Mouse (Mus musculus) kidney, embryonic 14.5 days (tissue): Measurements from ENCODE around the gene Esr1. TPM values are rescaled to one million over a fixed set of nuclear protein-coding genes. Genes with fewer than 3 reads are reported as not detected.
A peak's percentile ranks its signal among the peaks of the same experiment; 100 is the strongest.

Experiments used
- ATAC-seq: fragments of 200-750 bp; cut with Nextera tagmentation; 2 replicates; pipeline ENCODE4 v1.8.0; 2017; ENCODE audit warnings: moderate number of reproducible peaks, mild to moderate bottlenecking, moderate TSS enrichment, moderate library complexity; ENCODE audit not compliant: low FRiP score, low TSS enrichment
- H3K27ac ChIP-seq: fragments of 300-500 bp; sonication (generic); 2 replicates; pipeline ENCODE4 v1.5.1; 2014; ENCODE audit warnings: low read depth, mild to moderate bottlenecking, low read length, moderate library complexity, mixed read lengths
- H3K27me3 ChIP-seq: fragments of 300-500 bp; sonication (generic); 2 replicates; pipeline ENCODE4 v1.6.1; 2014; ENCODE audit warnings: mild to moderate bottlenecking, low read length; ENCODE audit not compliant: control insufficient read depth, insufficient read depth
- H3K36me3 ChIP-seq: fragments of 300-500 bp; sonication (generic); 2 replicates; pipeline ENCODE4 v1.6.1; 2014; ENCODE audit warnings: low read length, mixed read lengths; ENCODE audit not compliant: control insufficient read depth, insufficient read depth
- H3K4me1 ChIP-seq: fragments of 300-500 bp; sonication (generic); 2 replicates; pipeline ENCODE4 v1.6.1; 2014; ENCODE audit warnings: low read length, mixed read lengths; ENCODE audit not compliant: control insufficient read depth, insufficient read depth
- H3K4me2 ChIP-seq: fragments of 300-500 bp; sonication (generic); replicated peaks from 2 replicates; pipeline ENCODE4 v1.6.1; 2014; ENCODE audit warnings: low read depth, mild to moderate bottlenecking, low read length
- H3K4me3 ChIP-seq: fragments of 300-500 bp; sonication (generic); 2 replicates; pipeline ENCODE4 v1.5.1; 2014; ENCODE audit warnings: mild to moderate bottlenecking, low read length
- H3K9ac ChIP-seq: fragments of 300-500 bp; sonication (generic); 2 replicates; pipeline ENCODE4 v1.6.1; 2014; ENCODE audit warnings: low read depth, mild to moderate bottlenecking, low read length, moderate library complexity
- H3K9me3 ChIP-seq: fragments of 300-500 bp; sonication (generic); 2 replicates; pipeline ENCODE4 v1.6.1; 2016; ENCODE audit warnings: low read length; ENCODE audit not compliant: control insufficient read depth
- WGBS: fragments of 180-500 bp; shearing (Covaris S2); extraction: QIAGEN DNeasy Blood & Tissue Kit; methylation state at CpG from one replicate; pipeline ENCODE4 v1.1.7; 2014; 5-methylcytosine and 5-hydroxymethylcytosine counted together
- polyA plus RNA-seq: library from polyadenylated mRNA; unstranded; fragments of >200 nt; fragmentation: Nextera tagmentation; extraction: Ambion mirVana; gene quantifications from 2 replicates; pipeline ENCODE4 v1.2.1, GENCODE M21; 2014

The Esr1 gene
- polyA plus RNA-seq, 1 experiment from 2014 or later, result 2.1 TPM

- Histone ChIP-seq H3K9me3 (no peaks in the 10 kb centered on the region), H3K27ac (no peak overlapping the region), H3K36me3 (no peaks in the 10 kb centered on the region), H3K4me2 (peak overlapping the region; percentile 53), H3K4me1 (no peaks in the 10 kb centered on the region), H3K4me3 (peak overlapping the region; percentile 28), H3K27me3 (peaks cover 35% of the 10 kb centered on the region), H3K9ac (no peak overlapping the region)
- no peak for ATAC-seq
- 5% methylated on average over 15 of the region's 15 CpGs for WGBS
Observed at GRCm38 (mm10) chr10:4709915-4710314, 98.5 kb downstream of the Esr1 start.

- Histone ChIP-seq H3K27ac (no peak overlapping the region), H3K4me3 (peak overlapping the region; percentile 40), H3K27me3 (peaks cover 35% of the 10 kb centered on the region), H3K4me2 (no peak overlapping the region), H3K4me1 (no peaks in the 10 kb centered on the region), H3K9me3 (no peaks in the 10 kb centered on the region), H3K36me3 (no peaks in the 10 kb centered on the region), H3K9ac (no peak overlapping the region)
- 49% methylated on average over 5 of the region's 5 CpGs for WGBS
- ATAC-seq, result no peak
Observed at GRCm38 (mm10) chr10:4711434-4711833, 100.0 kb downstream of the Esr1 start.

GRCm38 (mm10) chr10:4712061-4712908 is 100.9 kb downstream of the Esr1 start:
- Histone ChIP-seq H3K36me3 (no peaks in the 10 kb centered on the region), H3K9ac (peak overlapping the region; percentile 40; the same call in 1 of the 2 replicates), H3K4me2 (peak overlapping the region; percentile 82), H3K27me3 (peaks cover 35% of the 10 kb centered on the region), H3K4me1 (no peaks in the 10 kb centered on the region), H3K27ac (no peak overlapping the region), H3K9me3 (no peaks in the 10 kb centered on the region), H3K4me3 (peak overlapping the region; percentile 40)
- peak; percentile 73 for ATAC-seq
- WGBS, result under 1% methylated on average over 63 of the region's 68 CpGs

GRCm38 (mm10) chr10:4713398-4713797 is 102.0 kb downstream of the Esr1 start:
- H3K27ac ChIP-seq, result no peak overlapping the region
- H3K27me3 ChIP-seq, result peaks cover 35% of the 10 kb centered on the region
- H3K4me2 ChIP-seq, result no peak overlapping the region
- no peak overlapping the region for H3K4me3 ChIP-seq
- H3K36me3 ChIP-seq, result no peaks in the 10 kb centered on the region
- no peak overlapping the region for H3K9ac ChIP-seq
- WGBS, result 52% methylated on average over 10 of the region's 10 CpGs
- no peak for ATAC-seq
- H3K4me1 ChIP-seq, result no peaks in the 10 kb centered on the region
- no peaks in the 10 kb centered on the region for H3K9me3 ChIP-seq

GRCm38 (mm10) chr10:4724851-4725250 is 113.5 kb downstream of the Esr1 start:
- H3K4me3 ChIP-seq, result no peak overlapping the region
- H3K9me3 ChIP-seq, result no peaks in the 10 kb centered on the region
- no peaks in the 10 kb centered on the region for H3K36me3 ChIP-seq
- no peak overlapping the region for H3K9ac ChIP-seq
- H3K4me2 ChIP-seq, result no peak overlapping the region
- WGBS, result 39% methylated on average over 3 of the region's 3 CpGs
- H3K27me3 ChIP-seq, result no peaks in the 10 kb centered on the region
- H3K4me1 ChIP-seq, result no peaks in the 10 kb centered on the region
- ATAC-seq, result 0 out of 2 replicates have a peak, but pooled peaks have one; percentile 32
- no peak overlapping the region for H3K27ac ChIP-seq

GRCm38 (mm10) chr10:4726141-4726540 is 114.7 kb downstream of the Esr1 start:
- no peak for ATAC-seq
- H3K9ac ChIP-seq, result no peak overlapping the region
- H3K4me3 ChIP-seq, result no peak overlapping the region
- H3K9me3 ChIP-seq, result no peaks in the 10 kb centered on the region
- no peaks in the 10 kb centered on the region for H3K4me1 ChIP-seq
- H3K27me3 ChIP-seq, result no peaks in the 10 kb centered on the region
- 79% methylated on average over 6 of the region's 6 CpGs for WGBS
- no peak overlapping the region for H3K27ac ChIP-seq
- no peak overlapping the region for H3K4me2 ChIP-seq
- H3K36me3 ChIP-seq, result no peaks in the 10 kb centered on the region

GRCm38 (mm10) chr10:4732328-4732727 is 120.9 kb downstream of the Esr1 start:
- Histone ChIP-seq H3K4me1 (no peaks in the 10 kb centered on the region), H3K4me3 (no peak overlapping the region), H3K27ac (no peak overlapping the region), H3K9me3 (no peaks in the 10 kb centered on the region), H3K27me3 (no peaks in the 10 kb centered on the region), H3K9ac (no peak overlapping the region), H3K36me3 (no peaks in the 10 kb centered on the region), H3K4me2 (no peak overlapping the region)
- WGBS, result 31% methylated on average over 2 of the region's 2 CpGs
- ATAC-seq, result no peak

- 57% methylated on average over 6 of the region's 6 CpGs for WGBS
- H3K27ac ChIP-seq, result no peak overlapping the region
- no peak overlapping the region for H3K4me3 ChIP-seq
- H3K9ac ChIP-seq, result no peak overlapping the region
- H3K9me3 ChIP-seq, result no peaks in the 10 kb centered on the region
- H3K27me3 ChIP-seq, result no peaks in the 10 kb centered on the region
- no peaks in the 10 kb centered on the region for H3K36me3 ChIP-seq
- no peaks in the 10 kb centered on the region for H3K4me1 ChIP-seq
- H3K4me2 ChIP-seq, result no peak overlapping the region
- ATAC-seq, result no peak
Observed at GRCm38 (mm10) chr10:4733987-4734386, 122.6 kb downstream of the Esr1 start.

GRCm38 (mm10) chr10:4734942-4735341 is 123.5 kb downstream of the Esr1 start:
- no peak for ATAC-seq
- WGBS, result 84% methylated on average over 2 of the region's 2 CpGs
- no peaks in the 10 kb centered on the region for H3K4me1 ChIP-seq

More at GRCm38 (mm10) chr10:4734942-4735341, 123.5 kb downstream of the Esr1 start:
- Histone ChIP-seq H3K4me3 (no peak overlapping the region), H3K27ac (no peak overlapping the region), H3K9ac (no peak overlapping the region), H3K9me3 (no peaks in the 10 kb centered on the region), H3K27me3 (no peaks in the 10 kb centered on the region), H3K36me3 (no peaks in the 10 kb centered on the region), H3K4me2 (no peak overlapping the region)
